Mouse (Mus musculus) MEL (cell line): ENCODE results near the gene S100pbp. TPM values are rescaled to one million over a fixed set of nuclear protein-coding genes. Genes with fewer than 3 reads are reported as not detected.
A peak's percentile ranks its signal among the peaks of the same experiment; 100 is the strongest.

Source experiments
- DNase-seq: peaks from one replicate; pipeline ENCODE4 v3.0.0; 2011; ENCODE audit warnings: low read depth, low spot score
- H3K27ac ChIP-seq: 2 replicates; pipeline ENCODE4 v1.5.1; 2012; ENCODE audit warnings: low read depth, mild to moderate bottlenecking, control low read depth, low read length, moderate library complexity; ENCODE audit not compliant: control insufficient read depth
- H3K27me3 ChIP-seq, 2 experiments: fragments of 150-350 bp in 1 of 2; sonication (generic) in 1 of 2; 2 replicates each; pipeline ENCODE4 v1.6.1; 2012; ENCODE audit warnings: low read length in 2 of 2, mild to moderate bottlenecking in 2 of 2, improper control_type of control experiment in 1 of 2, moderate library complexity in 1 of 2; ENCODE audit not compliant: insufficient read depth in 2 of 2, control insufficient read depth in 1 of 2
- H3K36me3 ChIP-seq, 2 experiments: 2 replicates each; pipeline ENCODE4 v1.6.1; 2012 to 2014; ENCODE audit warnings: low read length in 2 of 2, improper control_type of control experiment in 1 of 2, inconsistent platforms in 1 of 2, mild to moderate bottlenecking in 1 of 2; ENCODE audit not compliant: insufficient read depth in 2 of 2, control insufficient read depth in 1 of 2
- H3K4me1 ChIP-seq, 2 experiments: fragments of 150-350 bp in 1 of 2; sonication (generic) in 1 of 2; 2 replicates each; pipeline ENCODE4 v1.6.1; 2012; ENCODE audit warnings: low read length in 2 of 2, improper control_type of control experiment in 1 of 2, mild to moderate bottlenecking in 1 of 2; ENCODE audit not compliant: insufficient read depth in 2 of 2, control insufficient read depth in 1 of 2
- H3K4me3 ChIP-seq, 2 experiments: fragments of 150-350 bp in 1 of 2; sonication (generic) in 1 of 2; 2 replicates each; pipeline ENCODE4 v1.5.1; 2012; ENCODE audit warnings: low read depth in 2 of 2, low read length in 2 of 2, mild to moderate bottlenecking in 2 of 2, moderate library complexity in 2 of 2, control low read depth in 1 of 2, improper control_type of control experiment in 1 of 2; ENCODE audit not compliant: control insufficient read depth in 1 of 2, insufficient read depth in 1 of 2
- H3K79me2 ChIP-seq: 2 replicates; pipeline ENCODE4 v1.6.1; 2012; ENCODE audit warnings: mild to moderate bottlenecking, low read length, moderate library complexity; ENCODE audit not compliant: control insufficient read depth, poor library complexity, insufficient read depth
- H3K9ac ChIP-seq: 2 replicates; pipeline ENCODE4 v1.6.1; 2012; ENCODE audit warnings: low read depth, mild to moderate bottlenecking, control low read depth, low read length, moderate library complexity; ENCODE audit not compliant: control insufficient read depth, poor library complexity, severe bottlenecking
- H3K9me3 ChIP-seq: fragments of 150-350 bp; sonication (generic); replicated peaks from 2 replicates; pipeline ENCODE4 v1.6.1; 2012; ENCODE audit warnings: mild to moderate bottlenecking, low read length, improper control_type of control experiment, moderate library complexity; ENCODE audit not compliant: insufficient read depth
- CTCF ChIP-seq, 3 experiments: IDR thresholded peaks in 2 of 3; conservative IDR thresholded peaks in 1 of 3; 2 replicates each; pipeline ENCODE4 v1.5.1; 2011 to 2012; ENCODE audit warnings: low read length in 3 of 3, low read depth in 2 of 3, mild to moderate bottlenecking in 2 of 3, improper control_type of control experiment in 1 of 3, inconsistent platforms in 1 of 3, mixed read lengths in 1 of 3, moderate library complexity in 1 of 3; ENCODE audit not compliant: control insufficient read depth in 1 of 3, insufficient read depth in 1 of 3, poor library complexity in 1 of 3, severe bottlenecking in 1 of 3
- EP300 ChIP-seq, 2 experiments: IDR thresholded peaks; 2 replicates each; pipeline ENCODE4 v1.6.1; 2011; ENCODE audit warnings: improper control_type of control experiment in 2 of 2, low read length in 2 of 2, low read depth in 1 of 2, mild to moderate bottlenecking in 1 of 2
- ETS1 ChIP-seq: IDR thresholded peaks from 2 replicates; pipeline ENCODE4 v1.6.1; 2012; ENCODE audit warnings: low read depth, mild to moderate bottlenecking, inconsistent platforms, low read length, improper control_type of control experiment, moderate library complexity
- GATA1 ChIP-seq: IDR thresholded peaks from 2 replicates; pipeline ENCODE4 v1.6.1; 2011; ENCODE audit warnings: low read depth, low read length, improper control_type of control experiment
- HCFC1 ChIP-seq: IDR thresholded peaks from 2 replicates; pipeline ENCODE4 v1.6.1; 2012; ENCODE audit warnings: low read depth, mild to moderate bottlenecking, inconsistent platforms, low read length, improper control_type of control experiment, moderate library complexity
- MAX ChIP-seq: IDR thresholded peaks from 2 replicates; pipeline ENCODE4 v1.6.1; 2011; ENCODE audit warnings: low read length, improper control_type of control experiment
- MXI1 ChIP-seq: IDR thresholded peaks from 2 replicates; pipeline ENCODE4 v1.6.1; 2011; ENCODE audit warnings: mild to moderate bottlenecking, low read depth, low read length, improper control_type of control experiment
- MYB ChIP-seq: IDR thresholded peaks from 2 replicates; pipeline ENCODE4 v1.6.1; 2011; ENCODE audit warnings: mild to moderate bottlenecking, low read depth, low read length, improper control_type of control experiment
- NELFE ChIP-seq: IDR thresholded peaks from 2 replicates; pipeline ENCODE4 v1.6.1; 2011; ENCODE audit warnings: low read depth, low read length, improper control_type of control experiment
- RAD21 ChIP-seq: IDR thresholded peaks from 2 replicates; pipeline ENCODE4 v1.6.1; 2011; ENCODE audit warnings: mild to moderate bottlenecking, low read depth, low read length, improper control_type of control experiment
- SIN3A ChIP-seq: IDR thresholded peaks from 2 replicates; pipeline ENCODE4 v1.6.1; 2012; ENCODE audit warnings: low read length, improper control_type of control experiment, inconsistent platforms
- SMC3 ChIP-seq: IDR thresholded peaks from 2 replicates; pipeline ENCODE4 v1.6.1; 2011; ENCODE audit warnings: low read depth, low read length, improper control_type of control experiment
- TAL1 ChIP-seq: IDR thresholded peaks from 2 replicates; pipeline ENCODE4 v1.6.1; 2012; ENCODE audit warnings: mild to moderate bottlenecking, inconsistent platforms, low read length, moderate library complexity, mixed read lengths
- TCF12 ChIP-seq: IDR thresholded peaks from 2 replicates; pipeline ENCODE4 v1.6.1; 2014; ENCODE audit warnings: low read depth, mild to moderate bottlenecking, inconsistent platforms, low read length, improper control_type of control experiment, moderate library complexity
- UBTF ChIP-seq: IDR thresholded peaks from 2 replicates; pipeline ENCODE4 v1.6.1; 2012; ENCODE audit warnings: low read depth, mild to moderate bottlenecking, inconsistent platforms, low read length, improper control_type of control experiment, moderate library complexity, borderline replicate concordance; ENCODE audit not compliant: insufficient read depth
- USF1 ChIP-seq: IDR thresholded peaks from 2 replicates; pipeline ENCODE4 v1.6.1; 2014; ENCODE audit warnings: low read depth, mild to moderate bottlenecking, inconsistent platforms, low read length, improper control_type of control experiment, moderate library complexity
- USF2 ChIP-seq, 2 experiments: IDR thresholded peaks; 2 replicates each; pipeline ENCODE4 v1.6.1; 2011 to 2012; ENCODE audit warnings: improper control_type of control experiment in 2 of 2, low read length in 2 of 2, borderline replicate concordance in 1 of 2, inconsistent platforms in 1 of 2, low read depth in 1 of 2, mild to moderate bottlenecking in 1 of 2; ENCODE audit not compliant: insufficient read depth in 1 of 2
- polyA plus RNA-seq, 2 experiments: library from polyadenylated mRNA; stranded (reverse) in 1 of 2; unstranded in 1 of 2; fragments of >175 nt in 1 of 2; fragments of >200 nt in 1 of 2; gene quantifications; 2 replicates each; pipeline versions ENCODE4 v1.2.1 to v1.2.4; 2012; ENCODE audit warnings: low replicate concordance in 2 of 2, low read depth in 1 of 2; ENCODE audit not compliant: insufficient read length in 2 of 2, insufficient read depth in 1 of 2, missing spikeins in 1 of 2
- total RNA-seq: library from RNA; depleted of rRNA; stranded (reverse); fragments of 300-350 nt; gene quantifications from 2 replicates; pipeline ENCODE4 v1.2.3, GENCODE M21; 2012

Gene S100pbp
- total and polyA plus RNA-seq, 3 experiments, result 11.6 to 28.3 TPM; not detected in 1

DNA sequence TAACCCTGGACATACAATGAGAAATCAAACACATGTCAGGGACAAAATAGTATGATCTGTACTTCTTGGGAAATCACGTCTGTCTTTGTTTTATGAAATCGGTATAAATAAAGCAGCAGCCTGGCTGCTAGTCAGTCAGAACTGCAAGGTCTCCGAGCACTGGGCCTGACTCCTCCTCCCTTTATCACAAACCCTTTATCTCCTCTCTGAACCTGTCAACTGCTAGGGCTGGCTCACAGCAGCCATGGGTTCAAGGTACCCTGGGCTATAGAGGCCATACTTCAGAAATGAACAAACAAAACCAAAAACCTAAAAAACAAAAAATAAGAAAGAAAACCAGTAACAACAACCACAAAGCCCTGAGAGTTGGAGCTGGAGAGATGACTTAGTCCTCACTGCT is 31.0 kb downstream of the S100pbp start:
- no peaks in the 10 kb centered on the region for H3K9me3 ChIP-seq
- H3K27ac ChIP-seq, result peak overlapping the region; percentile 35; the same call in 1 of the 2 replicates
- no peaks in the 10 kb centered on the region for H3K79me2 ChIP-seq
- peaks cover 12 to 13% of the 10 kb centered on the region in 2 experiments for H3K36me3 ChIP-seq
- TF ChIP-seq EP300 (IDR thresholded peaks at IDR 0.05; ENCODE audit: low read depth in 1 of 2, low read length in 2 of 2), result peak; percentile 59 to 61; a peak in 3 of 4 replicates
- no peak for TF ChIP-seq MAX
- TF ChIP-seq USF1, result 0 out of 2 replicates have a peak, but pooled peaks have one; percentile 4
- peak; percentile 48; the same call in 1 of the 2 replicates for TF ChIP-seq TCF12
- peak; percentile 77 for TF ChIP-seq GATA1
- TF ChIP-seq RAD21, result no peak
- TF ChIP-seq SIN3A, result peak; percentile 34; the same call in 1 of the 2 replicates
- 0 out of 2 replicates have a peak, but pooled peaks have one; percentile 26 for TF ChIP-seq HCFC1
- no peak for TF ChIP-seq ETS1
- H3K4me3 ChIP-seq, result no peak overlapping the region
- DNase-seq, result peak; percentile 69
- peaks cover 5 to 16% of the 10 kb centered on the region in 2 experiments; a peak in 3 of 4 replicates for H3K4me1 ChIP-seq
- H3K27me3 ChIP-seq, result no peaks in the 10 kb centered on the region
- H3K9ac ChIP-seq, result no peak overlapping the region

DNA sequence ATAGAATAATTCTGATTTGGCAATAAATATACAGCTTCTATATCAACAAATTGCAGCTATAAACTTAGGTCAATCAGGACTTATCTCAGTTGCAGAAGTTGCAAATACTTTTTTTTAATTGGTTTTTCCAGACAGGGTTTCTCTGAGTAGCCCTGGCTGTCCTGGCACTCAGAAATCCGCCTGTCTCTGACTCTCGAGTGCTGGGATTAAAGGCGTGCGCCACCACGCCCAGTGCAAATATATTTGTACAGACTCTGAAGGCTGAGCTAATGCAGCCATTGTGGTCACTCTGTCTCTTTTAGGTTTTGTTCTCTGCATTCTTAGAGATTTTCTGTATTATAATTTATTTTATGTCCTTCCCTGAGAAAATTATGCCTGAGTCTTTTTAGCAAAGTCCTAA is 32.0 kb downstream of the S100pbp start:
- Histone ChIP-seq H3K27me3 (no peaks in the 10 kb centered on the region), H3K9ac (no peak overlapping the region), H3K9me3 (no peaks in the 10 kb centered on the region), H3K36me3 (peaks cover 9 to 13% of the 10 kb centered on the region in 2 experiments), H3K79me2 (no peaks in the 10 kb centered on the region), H3K27ac (no peak overlapping the region), H3K4me3 (no peak overlapping the region), H3K4me1 (peaks cover 5 to 16% of the 10 kb centered on the region in 2 experiments; a peak in 3 of 4 replicates)
- no peak for DNase-seq
- TF ChIP-seq EP300 (IDR thresholded peaks at IDR 0.05; ENCODE audit: low read depth in 1 of 2, low read length in 2 of 2), result no peak
- no peak for TF ChIP-seq SMC3
- TF ChIP-seq RAD21, result no peak

DNA sequence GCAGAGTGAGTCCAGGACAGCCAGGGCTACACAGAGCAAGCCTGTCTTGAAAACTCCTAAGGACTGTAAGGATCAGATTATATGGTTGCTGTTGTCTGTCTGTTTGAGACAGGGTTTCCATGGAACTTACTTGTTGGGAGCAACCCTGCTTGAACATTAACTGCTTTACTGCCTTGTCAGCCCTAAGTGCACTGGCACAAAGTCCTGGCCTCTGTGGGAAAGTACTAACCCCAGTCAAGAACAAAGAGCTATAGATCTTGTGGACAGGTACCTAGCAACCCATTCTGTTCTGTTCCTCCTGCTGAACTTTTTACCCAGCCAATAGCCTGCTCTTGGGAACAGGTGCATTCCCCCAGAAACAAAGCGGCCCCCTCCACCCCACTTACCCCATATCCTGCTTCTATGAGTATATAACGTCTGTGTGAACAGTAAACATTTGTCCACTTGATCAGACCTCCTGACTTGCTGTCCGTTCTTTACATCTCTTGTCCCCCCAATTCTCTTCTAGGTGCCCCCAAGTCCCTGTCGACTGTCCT is 38.2 kb downstream of the S100pbp start:
- no peak for TF ChIP-seq UBTF
- TF ChIP-seq TCF12, result no peak
- no peak for TF ChIP-seq TAL1
- no peak for TF ChIP-seq EP300 (IDR thresholded peaks at IDR 0.05; ENCODE audit: low read depth in 1 of 2, low read length in 2 of 2)
- TF ChIP-seq HCFC1, result no peak
- TF ChIP-seq CTCF (IDR thresholded peaks at IDR 0.05 in 2 of 3, conservative IDR thresholded peaks at IDR 0.05 in 1 of 3; ENCODE audit: control insufficient read depth in 1 of 3, insufficient read depth in 1 of 3, low read depth in 2 of 3, low read length in 3 of 3, poor library complexity in 1 of 3, severe bottlenecking in 1 of 3), result no peak
- no peak for TF ChIP-seq NELFE
- no peak for TF ChIP-seq MXI1
- no peak for TF ChIP-seq MYB
- TF ChIP-seq SIN3A, result no peak
- no peak for TF ChIP-seq USF2 (IDR thresholded peaks at IDR 0.05; ENCODE audit: borderline replicate concordance in 1 of 2, insufficient read depth in 1 of 2, low read depth in 1 of 2, low read length in 2 of 2)
- TF ChIP-seq USF1, result no peak
- Histone ChIP-seq H3K9me3 (no peaks in the 10 kb centered on the region), H3K27me3 (no peaks in the 10 kb centered on the region), H3K4me3 (no peak overlapping the region), H3K9ac (no peak overlapping the region), H3K4me1 (peaks cover 3 to 4% of the 10 kb centered on the region in 2 experiments; a peak in 3 of 4 replicates), H3K79me2 (no peaks in the 10 kb centered on the region), H3K36me3 (peaks cover 3 to 7% of the 10 kb centered on the region in 2 experiments; a peak in 2 of 4 replicates), H3K27ac (no peak overlapping the region)
- DNase-seq, result no peak
